Mouse (Mus musculus): ENCODE measurements around the gene Mrpl24.
"Not testable (repeated sequence)": the region's sequence is repeated elsewhere in the genome, so short reads cannot be mapped to it uniquely, and the experiment has no call there.

The Mrpl24 gene

GRCm38 (mm10) chr3:87919336-87920108 is at the start of gene Mrpl24:
Mrpl24 (plus strand) TSS chr3:87919506.
- DNase-seq = peak; percentile 96

GRCm38 (mm10) chr3:87877730-87878129 is 41.6 kb upstream of the Mrpl24 start:
- DNase-seq = no peak

- DNase-seq = no peak
These were observed 35.0 kb upstream of the Mrpl24 start for GRCm38 (mm10) chr3:87884291-87884690.

GRCm38 (mm10) chr3:87884708-87885251 is 34.5 kb upstream of the Mrpl24 start:
- peak; percentile 56 for DNase-seq

- DNase-seq = peak; percentile 100
These were observed 33.9 kb upstream of the Mrpl24 start, which contains the start of gene Prcc for GRCm38 (mm10) chr3:87885281-87886003. Prcc (minus strand) TSS chr3:87885608.

- no peak for DNase-seq
These were observed 33.3 kb upstream of the Mrpl24 start for GRCm38 (mm10) chr3:87886004-87886365.

- DNase-seq = no peak
These were observed 32.9 kb upstream of the Mrpl24 start for GRCm38 (mm10) chr3:87886416-87886815.

GRCm38 (mm10) chr3:87887400-87887799 is 31.9 kb upstream of the Mrpl24 start:
- not testable (repeated sequence) for DNase-seq

GRCm38 (mm10) chr3:87891481-87891880 is 27.8 kb upstream of the Mrpl24 start:
- DNase-seq = no peak

- no peak for DNase-seq
These were observed 25.9 kb upstream of the Mrpl24 start for GRCm38 (mm10) chr3:87893367-87893905.

GRCm38 (mm10) chr3:87899266-87899665 is 20.0 kb upstream of the Mrpl24 start:
- no peak for DNase-seq

- DNase-seq = no peak
These were observed 19.5 kb upstream of the Mrpl24 start for GRCm38 (mm10) chr3:87899776-87900175.

GRCm38 (mm10) chr3:87901036-87901624 is 18.2 kb upstream of the Mrpl24 start:
- DNase-seq = no peak

- not testable (repeated sequence) for DNase-seq
These were observed 17.3 kb upstream of the Mrpl24 start for GRCm38 (mm10) chr3:87901959-87902358.

GRCm38 (mm10) chr3:87903821-87904220 is 15.5 kb upstream of the Mrpl24 start:
- no peak for DNase-seq

- DNase-seq = peak; percentile 99
These were observed 13.3 kb upstream of the Mrpl24 start, which contains the start of gene Hdgf for GRCm38 (mm10) chr3:87905880-87906485. Hdgf (plus strand) TSS chr3:87906321.

GRCm38 (mm10) chr3:87906601-87906980 is 12.7 kb upstream of the Mrpl24 start:
- no peak for DNase-seq

- DNase-seq = peak; percentile 34
These were observed 12.1 kb upstream of the Mrpl24 start for GRCm38 (mm10) chr3:87906981-87907857.

- DNase-seq = no peak
These were observed 11.4 kb upstream of the Mrpl24 start for GRCm38 (mm10) chr3:87907906-87908305.

GRCm38 (mm10) chr3:87909381-87909780 is 9.9 kb upstream of the Mrpl24 start:
- DNase-seq = no peak

GRCm38 (mm10) chr3:87909874-87910273 is 9.4 kb upstream of the Mrpl24 start:
- DNase-seq = no peak

Data from retina, postnatal 1 day (tissue).